Mouse (Mus musculus): Measurements from ENCODE around the gene 9130230L23Rik. TPM values are rescaled to one million over a fixed set of nuclear protein-coding genes. Genes with fewer than 3 reads are reported as not detected.

Gene 9130230L23Rik
- total RNA-seq (2023) = not detected

DNA sequence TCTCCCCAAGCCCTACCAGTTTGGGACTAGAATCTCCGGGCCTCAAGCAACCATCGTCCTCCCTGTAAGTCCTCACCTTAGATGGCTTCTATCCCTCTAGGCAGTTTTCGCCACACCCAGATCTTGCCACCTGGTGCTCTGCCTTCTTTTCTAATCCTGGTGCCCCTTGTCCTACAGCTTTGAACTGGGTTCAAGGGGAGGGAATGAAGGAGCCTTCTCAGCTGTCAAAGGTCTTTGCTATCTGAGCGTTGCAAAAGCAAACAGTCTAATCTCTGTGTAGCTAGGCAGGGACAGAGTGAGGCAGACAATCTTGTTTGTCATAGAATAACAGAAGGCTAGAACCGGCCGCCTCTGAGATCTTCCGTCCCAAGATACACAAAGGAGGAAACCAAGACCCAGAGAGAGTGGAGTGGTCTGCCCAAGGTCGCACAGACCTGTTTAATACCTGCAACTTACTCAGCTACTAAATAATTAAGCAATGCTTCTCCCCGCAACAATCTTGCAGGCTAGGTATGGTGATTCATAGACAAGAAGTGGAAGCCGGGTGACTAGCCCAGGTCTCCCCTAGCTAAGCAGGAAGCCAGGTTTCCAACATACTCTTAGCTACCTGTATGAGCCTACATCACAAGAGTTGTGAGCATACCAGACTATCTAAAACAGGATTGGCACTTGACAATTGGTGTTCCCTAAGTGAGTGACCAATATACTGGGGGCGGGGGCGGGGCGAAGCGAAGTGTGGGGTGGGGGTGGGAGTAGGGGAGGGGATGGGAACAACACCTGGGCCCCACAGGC is at the start of gene 9130230L23Rik:
Gene 9130230L23Rik, minus strand, starts transcription at position 152 of the 792 bp plus-strand sequence.

GRCm38 (mm10) chr5:65934783-65935182 is 69.3 kb downstream of the 9130230L23Rik start, which contains the start of gene Chrna9:
TSS of gene Chrna9 (plus strand) at chr5:65934921.

Other genes with a start within 250 kb of the 9130230L23Rik start
- gene N4bp2, start 240.8 kb downstream of the 9130230L23Rik start, total RNA-seq (2023) = 65.4 TPM
- gene Rhoh, start 143.1 kb downstream of the 9130230L23Rik start, total RNA-seq (2023) = 193 TPM
- 2.8 TPM for gene Chrna9, start 69.4 kb downstream of the 9130230L23Rik start, total RNA-seq (2023)
- 1.2 TPM for gene Rbm47, start 168.8 kb upstream of the 9130230L23Rik start, total RNA-seq (2023)